Mouse (Mus musculus) olfactory bulb, adult 2 months (tissue): ENCODE measurements at regions not wholly inside any gene's neighbourhood (a gene's known extent, or its start where the extent isn't known, plus 50 kb on each side); places are given as distances from the start of the nearest gene placed in this dataset.

Source experiments
- CTCF ChIP-seq: fragments of 200-500 bp; IDR thresholded peaks from 2 replicates; pipeline ENCODE4 v1.5.1; 2012; ENCODE audit warnings: low read depth, mild to moderate bottlenecking, low read length, moderate library complexity; ENCODE audit not compliant: insufficient read depth
- POLR2A ChIP-seq: fragments of 200-500 bp; IDR thresholded peaks from 2 replicates; pipeline ENCODE4 v1.6.1; 2012; ENCODE audit warnings: mild to moderate bottlenecking, low read depth, low read length, moderate library complexity; ENCODE audit not compliant: insufficient read depth

GRCm38 (mm10) chr13:11099586-11099950 lies 738.9 kb upstream of the Chrm3 start:
- TF ChIP-seq CTCF (no peak), POLR2A (no peak)
